Mouse (Mus musculus) thymus, postnatal 0 days (tissue): ENCODE results near the gene Olfm1. TPM values are rescaled to one million over a fixed set of nuclear protein-coding genes. Genes with fewer than 3 reads are reported as not detected.

Experiments used
- DNase-seq: peaks from one replicate; pipeline ENCODE4 v3.0.0-alpha.2; 2015; ENCODE audit warnings: low spot score
- polyA plus RNA-seq: library from polyadenylated mRNA; unstranded; fragments of >200 nt; fragmentation: Nextera tagmentation; extraction: Ambion mirVana; gene quantifications from 2 replicates; pipeline ENCODE4 v1.2.1, GENCODE M21; 2015

Olfm1 gene
- polyA plus RNA-seq, 1 experiment from 2014 or later: 2.7 TPM

DNA sequence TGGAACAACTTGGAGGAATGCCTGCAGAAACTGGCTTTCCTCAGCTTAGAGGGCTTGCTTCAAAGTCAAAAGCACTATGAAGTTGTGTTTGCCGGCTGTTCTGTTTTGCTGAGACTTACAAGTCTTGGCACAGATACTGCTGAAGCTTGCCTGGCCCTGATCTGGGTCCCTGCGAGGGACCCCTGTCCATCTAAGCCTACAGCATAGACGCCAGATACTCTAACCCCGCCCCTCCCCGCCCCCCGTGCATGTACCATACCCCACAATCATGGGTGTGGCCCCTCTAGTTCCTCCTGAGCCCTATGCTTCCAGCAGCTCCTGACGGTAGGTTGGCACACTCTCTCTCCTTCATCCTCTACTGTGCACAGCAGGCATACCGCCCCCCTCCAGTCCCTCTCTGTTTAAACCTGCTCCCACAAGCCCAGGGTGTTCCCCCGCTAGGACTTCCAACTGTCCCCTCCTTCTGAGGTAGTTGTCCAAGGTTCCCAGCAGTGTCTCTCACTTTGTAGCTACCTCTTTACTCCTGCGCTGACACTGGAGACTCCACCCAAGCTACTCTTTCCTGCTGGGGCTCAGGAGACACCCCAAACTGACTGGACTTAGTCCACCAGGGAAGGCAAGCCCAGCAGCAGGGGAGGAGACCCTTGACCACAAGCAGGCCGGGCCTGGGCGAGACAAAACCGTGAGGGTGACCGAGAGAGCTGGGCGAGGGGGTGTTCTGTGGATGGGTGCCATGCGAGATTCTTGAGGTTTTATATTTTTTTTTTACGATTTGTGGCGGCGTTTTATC lies 12.1 kb downstream of the Olfm1 start:
- no peak for DNase-seq

GRCm38 (mm10) chr2:28205467-28205805 lies 12.6 kb downstream of the Olfm1 start:
- DNase-seq: peak; percentile 33

DNA sequence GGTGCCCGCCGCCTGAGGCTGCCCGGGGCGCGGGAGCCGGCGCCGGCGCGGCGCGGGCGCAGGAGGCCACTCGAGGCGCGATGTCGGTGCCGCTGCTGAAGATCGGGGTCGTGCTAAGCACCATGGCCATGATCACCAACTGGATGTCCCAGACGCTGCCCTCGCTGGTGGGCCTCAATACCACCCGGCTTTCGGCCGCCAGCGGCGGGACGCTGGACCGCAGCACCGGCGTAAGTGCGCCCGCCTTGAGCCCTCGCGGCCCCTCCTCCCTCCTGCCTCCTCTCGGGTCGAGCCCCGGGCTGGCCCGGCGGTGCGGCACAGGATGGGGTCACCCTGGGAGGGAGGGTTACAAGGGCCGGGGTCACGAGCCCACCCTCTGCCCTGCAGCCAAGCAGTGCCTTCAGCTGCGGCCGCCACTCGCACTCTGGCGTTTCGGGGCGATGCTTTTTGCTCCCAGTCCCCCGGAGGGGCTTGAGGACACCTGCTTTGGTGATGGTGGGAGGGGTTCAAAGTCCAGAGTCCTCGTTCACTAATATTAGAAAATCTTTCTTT lies 13.2 kb downstream of the Olfm1 start:
- DNase-seq: no peak

- DNase-seq: no peak
Measured at GRCm38 (mm10) chr2:28206472-28206871, 13.7 kb downstream of the Olfm1 start.

DNA sequence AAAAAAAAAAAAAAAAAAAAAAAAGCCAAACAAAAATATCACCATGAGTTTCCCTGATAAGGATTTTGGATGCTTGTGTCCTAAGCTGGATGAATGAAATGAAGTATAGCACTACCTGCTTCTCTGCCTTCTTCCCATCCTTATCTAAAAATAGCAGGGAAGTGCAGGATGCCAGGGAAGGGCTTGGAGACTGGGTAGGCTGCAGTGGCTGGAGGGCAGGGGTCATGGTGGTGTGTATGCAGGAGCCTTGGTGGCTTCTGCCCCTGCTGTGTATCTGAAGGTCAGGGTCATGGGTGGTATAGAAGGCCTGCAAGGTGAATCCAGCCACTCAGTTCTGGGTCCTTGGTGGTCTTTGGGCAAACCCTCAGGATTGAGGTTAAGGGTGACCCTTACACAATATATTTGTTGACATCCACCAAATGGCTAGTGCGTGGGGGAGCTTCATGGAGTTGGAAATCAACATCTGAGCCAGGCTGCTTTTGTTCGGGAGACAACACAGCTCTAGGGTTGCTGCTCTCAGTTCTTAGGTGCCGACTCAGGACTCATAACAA lies 14.5 kb downstream of the Olfm1 start:
- no peak for DNase-seq

DNA sequence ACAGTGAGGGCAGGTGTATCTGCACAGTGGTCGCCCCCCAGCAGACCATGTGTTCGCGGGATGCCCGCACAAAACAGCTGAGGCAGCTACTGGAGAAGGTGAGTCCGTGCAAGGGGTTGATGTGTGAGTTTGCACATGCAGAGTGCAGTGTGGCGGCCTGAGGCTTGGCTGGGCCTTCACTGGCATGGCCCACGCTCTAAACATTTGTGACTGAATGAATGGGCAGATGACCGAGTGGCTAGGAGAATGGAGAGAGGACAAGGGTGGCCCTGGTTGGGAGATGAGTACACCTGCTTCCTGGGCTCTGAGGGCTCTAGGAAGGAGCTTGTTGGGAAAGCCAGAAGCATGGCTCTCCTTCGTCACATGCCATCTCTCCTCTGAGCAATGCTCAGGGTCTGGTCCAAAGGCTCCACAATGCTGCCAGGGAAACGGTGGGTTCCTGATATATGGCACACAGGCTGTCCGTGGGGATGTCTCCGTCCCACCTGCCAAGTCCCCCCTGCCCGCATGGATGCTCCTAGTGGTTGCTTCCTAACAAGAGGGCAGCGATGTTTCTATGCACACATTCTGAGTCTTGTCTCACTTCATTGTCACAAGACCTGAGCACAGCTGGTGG lies 15.4 kb downstream of the Olfm1 start:
- DNase-seq: no peak

DNA sequence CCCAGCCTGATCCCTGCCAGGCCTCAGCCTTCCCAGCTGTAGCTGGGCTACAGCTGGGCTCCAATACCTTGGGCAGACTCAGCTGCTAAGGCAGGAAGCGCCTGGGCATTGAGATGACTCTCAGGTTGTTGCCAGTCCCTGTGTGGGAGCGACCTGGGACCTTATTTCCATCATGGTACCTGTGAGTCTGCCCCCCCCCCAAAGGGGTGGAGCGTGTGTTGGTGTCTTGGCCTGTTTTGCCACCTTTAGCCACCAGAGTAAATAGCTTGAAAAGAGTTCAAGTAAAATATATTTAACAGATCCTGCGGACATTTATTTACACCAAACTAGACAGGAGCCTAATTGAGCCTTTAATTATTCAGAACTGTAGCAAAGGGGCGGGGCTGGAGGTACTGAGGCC lies 16.4 kb downstream of the Olfm1 start:
- DNase-seq: no peak

- DNase-seq: no peak
Measured at GRCm38 (mm10) chr2:28209653-28210052, 16.9 kb downstream of the Olfm1 start.

- no peak for DNase-seq
Measured at GRCm38 (mm10) chr2:28210273-28210672, 17.5 kb downstream of the Olfm1 start.

DNA sequence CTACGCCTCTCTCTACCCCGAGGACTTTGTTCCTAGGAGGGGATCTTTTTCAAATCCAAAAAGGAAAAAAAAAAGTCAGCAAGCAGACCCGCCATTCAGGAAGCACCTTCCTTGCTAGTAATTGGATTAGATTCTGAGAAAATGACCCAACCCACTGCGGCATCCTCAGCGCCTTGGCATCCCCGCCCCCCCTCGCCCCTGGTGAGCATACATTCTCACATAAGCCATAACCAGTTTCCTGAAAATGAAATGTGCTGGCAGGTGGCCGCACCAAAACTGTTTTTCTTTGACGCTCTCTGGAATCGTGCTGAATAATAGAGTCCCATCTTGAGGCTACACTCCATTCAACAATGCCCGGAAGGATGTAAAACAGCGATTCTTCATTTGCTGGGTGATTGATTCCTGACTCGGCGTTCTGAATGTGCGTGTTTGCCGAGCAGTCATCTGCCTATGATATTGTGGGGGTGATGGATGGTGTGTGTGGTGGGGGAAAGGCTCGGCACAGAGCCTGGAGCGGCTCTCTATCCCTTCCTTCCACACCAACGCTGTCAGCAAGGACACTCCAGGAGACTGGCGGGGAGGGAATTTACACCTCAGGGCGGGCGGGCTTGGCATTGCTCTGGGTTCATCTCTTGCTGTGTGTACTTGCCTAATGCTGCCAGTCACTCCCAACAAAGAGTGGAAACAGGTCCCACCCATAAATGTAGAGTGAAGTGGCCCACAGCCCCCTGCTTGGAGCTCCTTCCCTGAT lies 18.9 kb downstream of the Olfm1 start:
- DNase-seq: no peak

- no peak for DNase-seq
Measured at GRCm38 (mm10) chr2:28212911-28213310, 20.1 kb downstream of the Olfm1 start.

GRCm38 (mm10) chr2:28216211-28216775 lies 23.5 kb downstream of the Olfm1 start:
- DNase-seq: no peak

GRCm38 (mm10) chr2:28217783-28218182 lies 25.0 kb downstream of the Olfm1 start:
- DNase-seq: no peak

GRCm38 (mm10) chr2:28218651-28219356 lies 26.0 kb downstream of the Olfm1 start:
- no peak for DNase-seq

GRCm38 (mm10) chr2:28219625-28220024 lies 26.8 kb downstream of the Olfm1 start:
- DNase-seq: no peak

GRCm38 (mm10) chr2:28221803-28222202 lies 29.0 kb downstream of the Olfm1 start:
- no peak for DNase-seq

- DNase-seq: no peak
Measured at GRCm38 (mm10) chr2:28224819-28225218, 32.0 kb downstream of the Olfm1 start.

GRCm38 (mm10) chr2:28225906-28226305 lies 33.1 kb downstream of the Olfm1 start:
- DNase-seq: no peak

- no peak for DNase-seq
Measured at GRCm38 (mm10) chr2:28226971-28227370, 34.2 kb downstream of the Olfm1 start.

GRCm38 (mm10) chr2:28227589-28228191 lies 34.9 kb downstream of the Olfm1 start:
- DNase-seq: no peak
